Comparison of ENCODE assay signal across 8 mouse cellular contexts in the genomic region with DNA sequence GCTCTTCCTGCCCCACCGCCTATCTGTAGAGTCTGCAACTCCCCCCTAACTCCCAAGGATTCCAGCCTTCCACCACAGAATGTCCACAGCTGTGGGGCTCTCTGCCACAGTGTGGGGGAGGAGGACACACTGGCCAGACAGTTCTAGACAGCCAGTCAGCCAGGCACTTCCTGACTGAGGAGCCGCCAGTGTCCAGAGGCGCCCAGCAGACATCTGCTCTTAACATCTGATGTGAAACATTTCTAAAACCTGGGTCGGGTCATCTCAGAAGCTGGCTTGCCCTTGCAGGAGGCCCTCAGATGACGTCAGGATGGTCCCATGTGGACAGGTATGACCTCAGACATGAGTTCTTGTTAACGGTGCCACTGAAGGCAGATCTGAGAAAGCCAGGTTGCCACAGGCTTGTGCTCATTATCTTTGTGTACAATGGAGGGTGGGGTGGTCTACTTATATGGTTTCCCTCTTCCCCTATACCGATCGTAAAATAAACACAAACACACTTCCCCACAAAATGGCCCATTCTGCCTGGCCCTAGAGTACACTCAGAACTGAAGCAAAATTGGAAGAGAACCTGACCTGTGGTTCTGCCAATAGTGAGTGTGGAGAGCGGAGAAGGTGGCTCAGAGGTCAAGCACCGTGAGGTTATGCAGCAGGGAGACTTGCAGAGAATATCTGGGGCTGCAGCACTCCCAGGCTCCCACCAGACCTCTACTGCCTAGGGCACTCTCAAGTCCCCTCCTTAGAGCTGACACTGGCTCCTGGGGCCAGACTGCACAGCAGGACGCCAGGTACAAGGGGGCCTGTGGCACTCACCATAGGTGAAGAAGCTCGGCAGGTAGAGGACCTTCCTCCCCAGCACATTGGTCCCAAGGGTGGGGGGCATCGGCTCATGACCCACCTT. TPM values are rescaled to one million over a fixed set of nuclear protein-coding genes. Genes with fewer than 3 reads are reported as not detected.
DNase-seq lines count a peak whose midpoint lies in the region; ATAC-seq and TF ChIP-seq lines count a peak whose summit lies in the region.

No protein-coding gene starts in this region.

- peak; percentile 84 for ATAC-seq in kidney, embryonic 14.5 days (ENCODE audit: low FRiP score, low TSS enrichment)

- H3K79me2 ChIP-seq in C2C12 (ENCODE audit: control insufficient read depth, insufficient read depth): peaks cover 50% of the 10 kb centered on the region

- whole genome bisulfite sequencing in kidney, embryonic 14.5 days: 36% methylated on average over 13 of the region's 13 CpGs

- H3K9me3 ChIP-seq in kidney, embryonic 14.5 days (ENCODE audit: control insufficient read depth, low read length): no peaks in the 10 kb centered on the region

- H3K4me3 ChIP-seq in C2C12 (ENCODE audit: insufficient read depth, poor library complexity, severe bottlenecking): no peak overlapping the region
- H3K4me3 ChIP-seq in brown adipose tissue, adult 24 weeks (ENCODE audit: insufficient read depth, low read depth, low read length): no peak overlapping the region
- H3K4me3 ChIP-seq in kidney, embryonic 14.5 days (ENCODE audit: low read length): no peak overlapping the region

- peaks cover 33% of the 10 kb centered on the region for H3K79me3 ChIP-seq in C2C12 (ENCODE audit: low read depth)

- H3K27ac ChIP-seq in brown adipose tissue, adult 24 weeks (replicated peaks; ENCODE audit: low read depth, low read length): peak overlapping the region; percentile 60
- H3K27ac ChIP-seq in kidney, embryonic 14.5 days (ENCODE audit: low read depth, low read length): peak overlapping the region; percentile 59

- peaks cover 48% of the 10 kb centered on the region for H3K36me3 ChIP-seq in C2C12 (ENCODE audit: control insufficient read depth, insufficient read depth)
- peaks cover 54% of the 10 kb centered on the region for H3K36me3 ChIP-seq in kidney, embryonic 14.5 days (ENCODE audit: control insufficient read depth, insufficient read depth, low read length)

- peak; percentile 76 for DNase-seq in heart, adult 8-10 months (ENCODE audit: low spot score)
- peak; percentile 88 for DNase-seq in lung, postnatal 10 days
- DNase-seq in testis, postnatal 10 days (ENCODE audit: low spot score): peak; percentile 80
- no peak for DNase-seq in urinary bladder, postnatal 36 days (ENCODE audit: low spot score in 2 of 2)
- no peak for DNase-seq in spleen, adult 18-20 months

- H3K27me3 ChIP-seq in C2C12 (ENCODE audit: control insufficient read depth, insufficient read depth, insufficient read length): no peaks in the 10 kb centered on the region
- H3K27me3 ChIP-seq in kidney, embryonic 14.5 days (ENCODE audit: control insufficient read depth, insufficient read depth, low read length): no peaks in the 10 kb centered on the region

- peak overlapping the region; percentile 8 for H3ac ChIP-seq in C2C12 (ENCODE audit: control insufficient read depth, insufficient read length, low read depth)

- peak overlapping the region; percentile 13; the same call in 1 of the 2 replicates for H3K9ac ChIP-seq in kidney, embryonic 14.5 days (ENCODE audit: low read depth, low read length)

- no peak for TF ChIP-seq CTCF in C2C12 (IDR thresholded peaks at IDR 0.05; ENCODE audit: control insufficient read depth, insufficient read depth, insufficient read length)

- H3K4me1 ChIP-seq in brown adipose tissue, adult 24 weeks (ENCODE audit: control insufficient read depth, insufficient read depth, insufficient read length, low read length): peaks cover 53% of the 10 kb centered on the region
- H3K4me1 ChIP-seq in kidney, embryonic 14.5 days (ENCODE audit: control insufficient read depth, insufficient read depth, low read length): peaks cover 32% of the 10 kb centered on the region

- peak overlapping the region; percentile 23 for H3K4me2 ChIP-seq in kidney, embryonic 14.5 days (replicated peaks; ENCODE audit: low read depth, low read length)

TF ChIP-seq in C2C12, 6 proteins besides CTCF, POLR2A, EP300 and RAD21:
- TF ChIP-seq MYOD1 (IDR thresholded peaks at IDR 0.05; ENCODE audit: control insufficient read depth, insufficient read length, low read depth): no peak
- no peak for TF ChIP-seq FOSL1 (IDR thresholded peaks at IDR 0.05; ENCODE audit: insufficient read depth, low read length, poor library complexity, severe bottlenecking)
- TF ChIP-seq CEBPB (IDR thresholded peaks at IDR 0.05; ENCODE audit: low read depth): no peak
- TF ChIP-seq MAX (IDR thresholded peaks at IDR 0.05): no peak
- TF ChIP-seq USF1 (IDR thresholded peaks at IDR 0.05; ENCODE audit: low read depth): no peak
- TF ChIP-seq MYOG (IDR thresholded peaks at IDR 0.05; ENCODE audit: control insufficient read depth, extremely low read depth, insufficient read length): no peak
TF ChIP-seq in C2C12: peak in this region for 0.

RNA-seq across cellular contexts. Expression of a gene that starts 5.5 kb away (rescaled TPM):
- polyA plus RNA-seq in C2C12 (2012; fragmentation: generic; extraction: Trizol): 464 TPM
- 261 and 305 TPM in 2 replicates for polyA plus RNA-seq in brown adipose tissue, adult 24 weeks (2012; ENCODE audit: insufficient read depth, insufficient read length, missing spikeins)
- total RNA-seq in heart, adult 8-10 months (2022): 100 to 1,000 TPM; 196 to 220 (median 210) TPM
- polyA plus RNA-seq in kidney, embryonic 14.5 days (2014; fragmentation: Nextera tagmentation; extraction: Ambion mirVana): 297 and 364 TPM in 2 replicates

RNA-seq across cellular contexts. Expression of a gene that starts 18.5 kb away (rescaled TPM):
- 0.19 TPM for polyA plus RNA-seq in C2C12 (2012; fragmentation: generic; extraction: Trizol)
- polyA plus RNA-seq in brown adipose tissue, adult 24 weeks (2012; ENCODE audit: insufficient read depth, insufficient read length, missing spikeins): 2.1 and 3.4 TPM in 2 replicates
- total RNA-seq in heart, adult 8-10 months (2022): 1 to 10 TPM in 3 of 4 experiments, under 1 TPM in 1; 0.75 to 3.6 (median 1.5) TPM
- polyA plus RNA-seq in kidney, embryonic 14.5 days (2014; fragmentation: Nextera tagmentation; extraction: Ambion mirVana): 9.5 and 9.6 TPM in 2 replicates

RNA-seq across cellular contexts. Expression of a gene that starts 24.8 kb away (rescaled TPM):
- 0.55 TPM for polyA plus RNA-seq in C2C12 (2012; fragmentation: generic; extraction: Trizol)
- polyA plus RNA-seq in brown adipose tissue, adult 24 weeks (2012; ENCODE audit: insufficient read depth, insufficient read length, missing spikeins): 32.6 and 73.5 TPM in 2 replicates
- 10 to 100 TPM; 17.9 to 22.9 (median 21.4) TPM for total RNA-seq in heart, adult 8-10 months (2022)
- 0.32 and 0.90 TPM in 2 replicates for polyA plus RNA-seq in kidney, embryonic 14.5 days (2014; fragmentation: Nextera tagmentation; extraction: Ambion mirVana)

Comparison
In these comparisons a context has a peak if more than half of its experiments do, and no peak if none do; other contexts are left out.
1. DNase-seq: peak in heart, adult 8-10 months (single experiment), lung, postnatal 10 days (single experiment) and testis, postnatal 10 days (single experiment); none in urinary bladder, postnatal 36 days (0 of 2) and spleen, adult 18-20 months (0 of 2).
2. RNA of a gene that starts 24.8 kb away (polyA plus RNA-seq): 32.6 to 73.5 TPM in brown adipose tissue, adult 24 weeks; 0.55 TPM in C2C12 (single experiment) and 0.32 to 0.90 TPM in kidney, embryonic 14.5 days; every median in the first group is over 10 times any median in the second.